Mouse (Mus musculus) limb, embryonic 11.5 days (tissue): ENCODE measurements at regions not wholly inside any gene's neighbourhood (a gene's known extent, or its start where the extent isn't known, plus 50 kb on each side); places are given as distances from the start of the nearest gene placed in this dataset.

Experiments
- ATAC-seq: fragments of 200-750 bp; cut with Nextera tagmentation; 2 replicates; pipeline ENCODE4 v1.8.0; 2017; ENCODE audit warnings: low read depth; ENCODE audit not compliant: insufficient number of reproducible peaks, low FRiP score, low TSS enrichment
- DNase-seq: peaks from one replicate; pipeline ENCODE4 v3.0.0-alpha.2; 2015; ENCODE audit warnings: low spot score
- H3K27ac ChIP-seq: fragments of 300-500 bp; sonication (generic); replicated peaks from 2 replicates; pipeline ENCODE4 v1.5.1; 2014; ENCODE audit warnings: low read depth, mild to moderate bottlenecking, low read length
- H3K27me3 ChIP-seq: fragments of 300-500 bp; sonication (generic); 2 replicates; pipeline ENCODE4 v1.6.1; 2014; ENCODE audit warnings: mild to moderate bottlenecking, low read length, mixed read lengths; ENCODE audit not compliant: control insufficient read depth, insufficient read depth
- H3K36me3 ChIP-seq: fragments of 300-500 bp; sonication (generic); 2 replicates; pipeline ENCODE4 v1.6.1; 2014; ENCODE audit warnings: mild to moderate bottlenecking, low read length, moderate library complexity, mixed read lengths; ENCODE audit not compliant: control insufficient read depth, insufficient read depth
- H3K4me1 ChIP-seq: fragments of 300-500 bp; sonication (generic); 2 replicates; pipeline ENCODE4 v1.6.1; 2014; ENCODE audit warnings: low read length, mixed read lengths; ENCODE audit not compliant: control insufficient read depth, insufficient read depth
- H3K4me2 ChIP-seq: fragments of 300-500 bp; sonication (generic); 2 replicates; pipeline ENCODE4 v1.6.1; 2014; ENCODE audit warnings: low read depth, mild to moderate bottlenecking, moderate library complexity; ENCODE audit not compliant: severe bottlenecking
- H3K4me3 ChIP-seq: fragments of 300-500 bp; sonication (generic); 2 replicates; pipeline ENCODE4 v1.5.1; 2014; ENCODE audit warnings: low read depth, low read length
- H3K9ac ChIP-seq: fragments of 300-500 bp; sonication (generic); 2 replicates; pipeline ENCODE4 v1.6.1; 2014; ENCODE audit warnings: mild to moderate bottlenecking, low read length
- H3K9me3 ChIP-seq: fragments of 300-500 bp; sonication (generic); 2 replicates; pipeline ENCODE4 v1.6.1; 2016; ENCODE audit warnings: low read length; ENCODE audit not compliant: control insufficient read depth
- WGBS: fragments of 180-500 bp; shearing (Covaris S2); extraction: QIAGEN DNeasy Blood & Tissue Kit; methylation state at CpG from one replicate; pipeline ENCODE4 v1.1.7; 2014; 5-methylcytosine and 5-hydroxymethylcytosine counted together

DNA sequence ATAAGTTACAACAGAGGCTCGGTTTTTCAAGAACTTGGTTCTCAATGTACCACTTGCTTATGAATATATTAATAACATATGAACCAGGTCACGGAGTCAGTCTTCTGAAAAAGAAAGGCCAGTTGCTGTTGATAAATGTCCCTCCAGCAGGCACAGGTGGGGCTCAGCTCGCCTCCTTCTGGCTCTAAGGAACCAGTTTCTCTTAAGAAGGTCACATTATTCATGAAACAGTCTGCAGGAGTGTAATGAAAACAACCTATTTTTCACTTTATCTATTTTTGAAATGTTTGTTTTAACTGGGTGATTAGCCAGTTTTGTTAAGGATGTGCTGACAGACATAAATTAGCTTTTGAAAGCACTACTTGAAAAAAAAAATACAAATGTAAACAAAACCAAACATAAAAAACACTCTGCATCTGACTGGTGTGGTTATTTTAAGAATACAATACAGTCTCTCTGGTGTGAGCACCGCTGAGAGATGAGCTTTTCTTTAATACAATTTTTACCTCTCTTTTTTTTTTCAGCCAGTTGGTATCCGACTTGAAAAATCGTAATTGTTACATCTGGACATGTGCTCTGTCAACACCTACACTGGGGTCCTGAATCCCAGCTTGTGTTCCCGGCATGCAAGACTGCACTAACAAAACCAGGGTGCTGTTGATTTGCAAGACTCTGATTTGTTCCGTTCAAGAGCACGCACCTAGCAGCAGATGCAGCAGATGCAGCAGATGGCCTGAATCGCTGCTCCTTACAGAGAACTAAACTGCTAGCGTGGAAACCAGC is 651.8 kb downstream of the Ntrk3 start:
- Histone ChIP-seq H3K27ac (no peak overlapping the region), H3K4me2 (no peak overlapping the region), H3K4me3 (no peak overlapping the region), H3K36me3 (no peaks in the 10 kb centered on the region), H3K27me3 (no peaks in the 10 kb centered on the region), H3K9me3 (no peaks in the 10 kb centered on the region), H3K4me1 (no peaks in the 10 kb centered on the region), H3K9ac (no peak overlapping the region)
- no peak for DNase-seq
- ATAC-seq: no peak
- 55% methylated on average over 11 of the region's 11 CpGs for WGBS

DNA sequence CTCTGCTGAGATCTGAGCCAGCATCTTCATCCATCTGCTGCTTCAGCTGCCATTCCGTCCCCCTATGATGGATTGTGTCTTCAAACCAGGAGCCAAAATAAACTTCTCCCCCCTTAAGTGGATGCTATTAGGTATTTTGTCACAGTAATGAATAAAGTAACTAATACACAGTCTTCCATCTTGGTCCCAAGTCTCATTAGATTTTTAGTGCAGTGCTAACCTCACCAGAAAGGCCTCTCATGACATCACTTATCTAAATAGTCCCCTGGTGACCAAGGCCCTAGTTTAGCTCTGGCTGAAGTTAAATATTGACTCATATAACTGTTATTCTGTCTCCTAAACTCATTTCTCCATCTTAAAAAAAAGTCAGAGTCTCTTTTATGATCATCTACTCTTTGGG is 658.1 kb downstream of the Ntrk3 start:
- H3K27ac ChIP-seq: no peak overlapping the region
- no peak for ATAC-seq
- no peaks in the 10 kb centered on the region for H3K9me3 ChIP-seq
- no peaks in the 10 kb centered on the region for H3K36me3 ChIP-seq
- no peaks in the 10 kb centered on the region for H3K4me1 ChIP-seq
- DNase-seq: no peak
- H3K9ac ChIP-seq: no peak overlapping the region
- no peak overlapping the region for H3K4me3 ChIP-seq
- WGBS: 55% methylated on average over 1 of the region's 1 CpGs
- H3K27me3 ChIP-seq: no peaks in the 10 kb centered on the region
- no peak overlapping the region for H3K4me2 ChIP-seq

DNA sequence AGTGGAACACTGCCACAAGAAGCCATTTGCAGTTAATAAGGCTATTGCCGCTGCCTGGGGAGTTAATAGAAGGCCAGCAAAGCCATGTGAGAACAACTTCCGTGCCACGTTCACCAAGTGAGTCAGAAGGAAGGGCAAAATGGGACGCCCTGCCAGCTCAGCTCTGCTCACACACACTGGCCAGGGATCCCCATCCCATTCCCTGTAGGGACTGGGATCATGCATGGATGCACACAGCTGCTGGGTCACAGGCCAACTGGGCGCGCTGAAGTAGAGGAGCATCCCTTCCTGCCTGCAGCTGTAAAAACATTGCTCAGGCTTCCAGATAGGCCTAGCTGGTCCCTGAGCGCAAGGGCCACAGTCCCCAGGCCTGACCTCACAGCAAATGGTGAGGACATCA is 666.7 kb downstream of the Ntrk3 start:
- H3K9me3 ChIP-seq: no peaks in the 10 kb centered on the region
- no peaks in the 10 kb centered on the region for H3K36me3 ChIP-seq
- no peaks in the 10 kb centered on the region for H3K4me1 ChIP-seq
- 73% methylated on average over 7 of the region's 7 CpGs for WGBS
- DNase-seq (no peak), ATAC-seq (no peak)
- no peak overlapping the region for H3K4me2 ChIP-seq
- no peak overlapping the region for H3K9ac ChIP-seq
- H3K27ac ChIP-seq: no peak overlapping the region
- no peaks in the 10 kb centered on the region for H3K27me3 ChIP-seq
- H3K4me3 ChIP-seq: no peak overlapping the region

DNA sequence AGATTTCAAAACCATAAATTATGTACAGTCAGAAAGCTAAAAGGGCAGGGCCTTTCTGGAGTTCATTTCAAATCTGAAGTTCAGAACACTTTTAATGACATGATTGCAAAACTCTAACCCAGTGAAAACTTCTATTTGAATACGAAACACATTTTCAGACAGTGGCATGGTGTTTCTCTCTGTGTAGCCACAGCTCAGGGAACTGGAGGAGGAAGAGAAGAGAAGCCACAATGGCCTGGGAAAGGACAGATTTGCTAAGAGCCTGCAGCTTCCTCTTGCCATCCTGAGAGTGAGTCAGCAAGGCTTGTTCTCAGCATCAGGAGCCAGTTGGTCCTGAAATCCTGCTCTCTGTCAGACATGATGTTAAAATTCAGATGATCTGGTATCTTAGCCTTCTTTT is 676.2 kb downstream of the Ntrk3 start:
- no peaks in the 10 kb centered on the region for H3K27me3 ChIP-seq
- no peak for ATAC-seq
- no peaks in the 10 kb centered on the region for H3K4me1 ChIP-seq
- no peak overlapping the region for H3K27ac ChIP-seq
- no peak for DNase-seq
- H3K4me3 ChIP-seq: no peak overlapping the region
- no peaks in the 10 kb centered on the region for H3K36me3 ChIP-seq
- H3K9me3 ChIP-seq: no peaks in the 10 kb centered on the region
- H3K4me2 ChIP-seq: no peak overlapping the region
- no peak overlapping the region for H3K9ac ChIP-seq
- 79% methylated on average over 1 of the region's 1 CpGs for WGBS

DNA sequence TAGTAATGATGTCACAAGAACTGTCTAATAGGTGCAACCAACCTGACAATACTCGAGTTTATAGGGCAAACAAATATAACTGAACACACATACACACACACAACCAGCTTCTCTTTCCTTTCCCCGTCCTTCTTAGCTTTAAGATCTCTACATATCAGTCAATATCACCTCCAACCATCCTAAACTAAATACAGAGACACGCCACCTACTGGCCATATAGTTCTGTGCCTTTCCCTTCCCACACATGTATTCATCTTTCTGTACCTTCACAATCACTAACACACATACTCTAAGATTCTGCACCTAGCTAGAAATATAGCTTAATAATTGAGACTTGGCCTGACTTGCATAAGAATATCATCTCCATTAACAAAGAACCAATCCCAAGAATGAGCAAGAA is 688.2 kb downstream of the Ntrk3 start:
- no peaks in the 10 kb centered on the region for H3K36me3 ChIP-seq
- no peaks in the 10 kb centered on the region for H3K9me3 ChIP-seq
- DNase-seq: no peak
- no peaks in the 10 kb centered on the region for H3K27me3 ChIP-seq
- WGBS: 51% methylated on average over 3 of the region's 3 CpGs
- no peak overlapping the region for H3K9ac ChIP-seq
- no peaks in the 10 kb centered on the region for H3K4me1 ChIP-seq
- no peak for ATAC-seq
- no peak overlapping the region for H3K27ac ChIP-seq
- H3K4me2 ChIP-seq: no peak overlapping the region
- H3K4me3 ChIP-seq: no peak overlapping the region

DNA sequence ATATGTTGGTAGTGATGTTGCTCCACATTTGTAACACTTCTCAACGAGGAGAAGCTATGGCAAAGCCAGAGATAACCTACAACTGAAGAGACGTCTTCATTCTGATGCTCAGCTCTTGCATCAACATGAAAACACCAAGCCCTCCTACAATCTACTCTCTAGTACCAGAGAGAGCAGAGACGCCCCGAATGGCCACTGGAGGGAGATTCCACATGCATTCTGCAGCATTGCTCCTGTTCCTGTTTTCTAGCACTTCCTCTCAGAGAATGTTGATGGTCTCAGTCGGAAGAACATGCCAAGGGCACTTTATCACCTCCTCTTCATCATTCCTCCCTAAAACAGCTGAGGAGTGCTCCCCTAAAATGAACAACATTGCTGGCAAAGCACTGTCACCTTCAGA is 692.4 kb downstream of the Ntrk3 start:
- 63% methylated on average over 5 of the region's 5 CpGs for WGBS

DNA sequence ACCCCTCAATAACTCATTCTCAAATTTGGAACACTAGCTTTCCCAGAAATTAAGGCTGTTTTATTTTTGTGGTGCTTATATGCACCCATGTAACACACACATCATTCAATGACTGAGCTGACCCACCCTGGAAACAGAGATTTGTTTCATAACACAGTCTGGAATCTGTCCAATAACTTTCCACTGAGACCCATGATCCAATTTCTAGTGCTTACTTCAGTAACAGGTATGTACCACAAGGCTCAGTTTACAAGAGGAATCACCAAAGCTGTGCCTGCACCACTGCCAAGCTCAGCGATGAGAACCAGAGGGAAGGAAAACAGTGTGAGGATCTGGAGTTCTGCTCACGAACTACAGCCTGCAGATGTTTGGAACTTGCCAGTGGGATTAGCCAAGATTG is 706.8 kb downstream of the Ntrk3 start:
- 58% methylated on average over 2 of the region's 2 CpGs for WGBS
- DNase-seq (no peak), ATAC-seq (no peak)
- Histone ChIP-seq H3K4me3 (no peak overlapping the region), H3K27me3 (no peaks in the 10 kb centered on the region), H3K27ac (no peak overlapping the region), H3K4me1 (peaks cover 5% of the 10 kb centered on the region; the same call in 1 of the 2 replicates), H3K4me2 (no peak overlapping the region), H3K9me3 (no peaks in the 10 kb centered on the region), H3K9ac (no peak overlapping the region), H3K36me3 (no peaks in the 10 kb centered on the region)

More for the DNA sequence above, 692.4 kb downstream of the Ntrk3 start:
- Histone ChIP-seq H3K9me3 (no peaks in the 10 kb centered on the region), H3K27ac (no peak overlapping the region), H3K4me1 (no peaks in the 10 kb centered on the region), H3K4me3 (no peak overlapping the region), H3K9ac (no peak overlapping the region), H3K4me2 (no peak overlapping the region), H3K36me3 (no peaks in the 10 kb centered on the region), H3K27me3 (no peaks in the 10 kb centered on the region)
- DNase-seq (no peak), ATAC-seq (no peak)

DNA sequence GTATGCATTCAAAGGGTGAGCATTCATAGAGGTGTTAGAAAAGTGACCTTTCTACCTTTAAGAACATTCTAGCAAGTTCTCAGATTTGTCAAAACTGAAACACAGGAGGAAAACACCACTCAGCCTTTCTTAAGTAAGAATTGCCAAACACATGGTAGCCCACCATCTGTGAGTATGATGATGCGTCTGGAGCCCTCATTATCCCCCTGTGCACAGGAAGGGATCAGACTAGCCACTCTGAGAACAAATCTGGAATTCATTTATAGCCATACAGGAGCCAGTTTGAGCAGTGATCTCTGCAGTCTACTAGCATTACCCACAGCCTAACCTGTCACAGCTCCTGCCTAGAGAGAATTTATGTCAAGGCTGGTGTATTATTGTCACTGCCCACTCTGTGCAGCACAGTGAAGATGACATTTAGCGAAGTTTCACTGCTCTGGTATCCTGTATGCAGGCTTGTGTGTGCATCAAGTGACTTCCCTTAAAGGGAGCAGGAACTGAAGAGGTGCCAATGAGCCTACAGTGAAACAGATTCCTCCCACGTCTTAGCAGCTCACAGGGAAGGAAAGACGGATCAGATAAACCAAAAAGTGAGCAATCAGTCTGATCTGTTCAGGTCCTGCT is 710.7 kb downstream of the Ntrk3 start:
- no peaks in the 10 kb centered on the region for H3K9me3 ChIP-seq
- no peaks in the 10 kb centered on the region for H3K27me3 ChIP-seq
- H3K4me1 ChIP-seq: peaks cover 5% of the 10 kb centered on the region; the same call in 1 of the 2 replicates
- no peak overlapping the region for H3K9ac ChIP-seq
- no peak overlapping the region for H3K27ac ChIP-seq
- DNase-seq (peak; percentile 21), ATAC-seq (0 out of 2 replicates have a peak, but pooled peaks have one; percentile 35)
- H3K4me3 ChIP-seq: no peak overlapping the region
- 50% methylated on average over 4 of the region's 4 CpGs for WGBS
- H3K36me3 ChIP-seq: no peaks in the 10 kb centered on the region
- no peak overlapping the region for H3K4me2 ChIP-seq
